Mouse (Mus musculus) gastrocnemius, postnatal 25 days (tissue): ENCODE data around the gene Ints14. TPM values are rescaled to one million over a fixed set of nuclear protein-coding genes. Genes with fewer than 3 reads are reported as not detected.

Source experiments
- DNase-seq: peaks from one replicate; pipeline ENCODE4 v3.0.0; 2022
- long read RNA-seq, 2 experiments: library from polyadenylated mRNA; stranded (forward); transcript quantifications; one replicate each; pipeline ENCODE4 v2.0.0; 2021
- total RNA-seq, 2 experiments: library from RNA; stranded (reverse); gene quantifications; 1 replicate in 1 of 2; 2 replicates in 1 of 2; pipeline ENCODE4 v1.2.3; 2021

The Ints14 gene
- total RNA-seq = 10 to 100 TPM; 15.3 to 17.8 TPM
- long read RNA-seq, experiment 1, transcript Ints14-202 (13 exons, 2,820 nt) = major isoform, 13 of 24 reads
- long read RNA-seq, experiment 1, partial matches to known transcripts = 6 of 24 reads
- long read RNA-seq, experiment 1, other reads (novel, unspliced or antisense) = 4 of 24 reads
- long read RNA-seq, experiment 2, transcript Ints14-202 (13 exons, 2,820 nt) = major isoform, 16 of 30 reads
- long read RNA-seq, experiment 2, partial matches to known transcripts = 11 of 30 reads
- long read RNA-seq, experiment 2, other reads (novel, unspliced or antisense) = 1 of 30 reads

- peak; percentile 93 for DNase-seq
Measured at GRCm38 (mm10) chr9:64960117-64960977, at the start of gene Ints14. TSS of gene Ints14 (plus strand) at chr9:64960905.

- no peak for DNase-seq
Measured at GRCm38 (mm10) chr9:64913406-64913805, 47.3 kb upstream of the Ints14 start.

GRCm38 (mm10) chr9:64913973-64914372 is 46.7 kb upstream of the Ints14 start:
- DNase-seq = no peak

- DNase-seq = no peak
Measured at GRCm38 (mm10) chr9:64914629-64915028, 46.1 kb upstream of the Ints14 start.

GRCm38 (mm10) chr9:64918560-64918959 is 42.1 kb upstream of the Ints14 start:
- DNase-seq = no peak

- no peak for DNase-seq
Measured at GRCm38 (mm10) chr9:64925771-64926170, 34.9 kb upstream of the Ints14 start.

GRCm38 (mm10) chr9:64926201-64926991 is 34.3 kb upstream of the Ints14 start:
- DNase-seq = no peak

- no peak for DNase-seq
Measured at GRCm38 (mm10) chr9:64930256-64930655, 30.4 kb upstream of the Ints14 start.

GRCm38 (mm10) chr9:64931751-64932610 is 28.7 kb upstream of the Ints14 start:
- no peak for DNase-seq

GRCm38 (mm10) chr9:64934015-64934754 is 26.5 kb upstream of the Ints14 start:
- DNase-seq = peak; percentile 46

GRCm38 (mm10) chr9:64936508-64936907 is 24.2 kb upstream of the Ints14 start:
- peak; percentile 23 for DNase-seq

GRCm38 (mm10) chr9:64937491-64937890 is 23.2 kb upstream of the Ints14 start:
- no peak for DNase-seq

GRCm38 (mm10) chr9:64938535-64938934 is 22.2 kb upstream of the Ints14 start:
- DNase-seq = no peak

GRCm38 (mm10) chr9:64939281-64939680 is 21.4 kb upstream of the Ints14 start:
- DNase-seq = no peak

- no peak for DNase-seq
Measured at GRCm38 (mm10) chr9:64939790-64940189, 20.9 kb upstream of the Ints14 start.

- DNase-seq = no peak
Measured at GRCm38 (mm10) chr9:64940731-64941346, 19.9 kb upstream of the Ints14 start.

GRCm38 (mm10) chr9:64941650-64942049 is 19.1 kb upstream of the Ints14 start:
- no peak for DNase-seq

- no peak for DNase-seq
Measured at GRCm38 (mm10) chr9:64943997-64944396, 16.7 kb upstream of the Ints14 start.

- no peak for DNase-seq
Measured at GRCm38 (mm10) chr9:64947483-64948095, 13.1 kb upstream of the Ints14 start.

GRCm38 (mm10) chr9:64951161-64951657 is 9.5 kb upstream of the Ints14 start, which contains the start of gene Slc24a1:
TSS of gene Slc24a1 (minus strand) at chr9:64951607.
- DNase-seq = no peak
